Comparison of ENCODE assay signal across 13 mouse cellular contexts in genomic region chr3:35027898-35028297, GRCm38 (mm10).
DNase-seq lines count a peak whose midpoint lies in the region; ATAC-seq and TF ChIP-seq lines count a peak whose summit lies in the region.
"Had no signal": no experiment of that assay in that cellular context is flagged by ENCODE, and none has a peak within 500 bp of the region (broad histone marks: within the 10 kb centered on the region; RNA-seq: fewer than 3 reads in every experiment).

No protein-coding gene starts in this region.

- no peak for TF ChIP-seq POLR2A in thymus, adult 2 months (IDR thresholded peaks at IDR 0.05; ENCODE audit: control insufficient read depth, extremely low read depth, insufficient read depth, low read length, poor library complexity)

- peak; percentile 29 for DNase-seq in hindbrain, embryonic 11.5 days (ENCODE audit: low spot score)
- DNase-seq in neural tube, embryonic 10.5 days (ENCODE audit: extremely low spot score, low spot score), result peak; percentile 40
- peak; percentile 74 for DNase-seq in embryonic facial prominence, embryonic 10.5 days (ENCODE audit: low spot score)
- peak; percentile 40 for DNase-seq in yolk sac, embryonic 10.5 days (ENCODE audit: low spot score)
- no peak for DNase-seq in thymus, adult 2 months
- DNase-seq in ovary, postnatal 10 days (ENCODE audit: low spot score), result no peak
- DNase-seq: cerebellum, adult 9-10 months; gastrocnemius, postnatal 36 days; lung, postnatal 10 days had no signal

- peaks cover 3% of the 10 kb centered on the region; the same call in 1 of the 2 replicates for H3K4me1 ChIP-seq in hindbrain, embryonic 11.5 days (replicated peaks; ENCODE audit: control insufficient read depth, insufficient read depth, low read length)
- no peaks in the 10 kb centered on the region for H3K4me1 ChIP-seq in hindbrain, embryonic 16.5 days (ENCODE audit: control insufficient read depth, insufficient read depth, low read depth, low read length)
- no peaks in the 10 kb centered on the region for H3K4me1 ChIP-seq in neural tube, embryonic 15.5 days
- H3K4me1 ChIP-seq in embryonic facial prominence, embryonic 10.5 days, result peaks cover 18% of the 10 kb centered on the region
- no peaks in the 10 kb centered on the region for H3K4me1 ChIP-seq in thymus, adult 2 months (replicated peaks; ENCODE audit: control insufficient read depth, insufficient read depth, low read length)

- 10% methylated on average over 5 of the region's 5 CpGs for WGBS in hindbrain, embryonic 11.5 days
- WGBS in hindbrain, embryonic 16.5 days, result 17% methylated on average over 5 of the region's 5 CpGs
- 10% methylated on average over 5 of the region's 5 CpGs for WGBS in neural tube, embryonic 15.5 days
- WGBS in embryonic facial prominence, embryonic 10.5 days, result 9% methylated on average over 5 of the region's 5 CpGs
- WGBS in thymus, adult 2 months, result 51% methylated on average over 5 of the region's 5 CpGs

- no peaks in the 10 kb centered on the region for H3K27me3 ChIP-seq in hindbrain, embryonic 11.5 days (ENCODE audit: control insufficient read depth, insufficient read depth, low read length)
- no peaks in the 10 kb centered on the region; the same call in 1 of the 2 replicates for H3K27me3 ChIP-seq in hindbrain, embryonic 16.5 days (replicated peaks; ENCODE audit: control insufficient read depth, insufficient read depth, low read length)
- no peaks in the 10 kb centered on the region for H3K27me3 ChIP-seq in neural tube, embryonic 15.5 days (replicated peaks)
- peaks cover 3% of the 10 kb centered on the region; the same call in 1 of the 2 replicates for H3K27me3 ChIP-seq in embryonic facial prominence, embryonic 10.5 days (replicated peaks; ENCODE audit: low read depth, poor library complexity, severe bottlenecking)
- H3K27me3 ChIP-seq in thymus, adult 2 months (ENCODE audit: control insufficient read depth, insufficient read depth, low read length), result no peaks in the 10 kb centered on the region
- H3K27me3 ChIP-seq: CH12.LX; hindbrain, embryonic 13.5 days had no signal

- no peak for TF ChIP-seq CTCF in thymus, adult 2 months (IDR thresholded peaks at IDR 0.05; ENCODE audit: borderline replicate concordance, control insufficient read depth, extremely low read depth, insufficient read depth, low read length, poor library complexity)

- no peaks in the 10 kb centered on the region for H3K36me3 ChIP-seq in hindbrain, embryonic 11.5 days (ENCODE audit: control insufficient read depth, insufficient read depth, low read length)
- H3K36me3 ChIP-seq in hindbrain, embryonic 16.5 days (ENCODE audit: control insufficient read depth, insufficient read depth, low read length), result no peaks in the 10 kb centered on the region
- H3K36me3 ChIP-seq in neural tube, embryonic 15.5 days, result no peaks in the 10 kb centered on the region
- H3K36me3 ChIP-seq in embryonic facial prominence, embryonic 10.5 days (replicated peaks), result no peaks in the 10 kb centered on the region
- no peaks in the 10 kb centered on the region for H3K36me3 ChIP-seq in thymus, adult 2 months (ENCODE audit: control insufficient read depth, insufficient read depth, low read length)
- H3K36me3 ChIP-seq: hindbrain, embryonic 13.5 days had no signal

- H3K9me3 ChIP-seq in hindbrain, embryonic 11.5 days (ENCODE audit: control insufficient read depth, low read length), result no peaks in the 10 kb centered on the region
- no peaks in the 10 kb centered on the region for H3K9me3 ChIP-seq in hindbrain, embryonic 16.5 days (ENCODE audit: control insufficient read depth, low read length)
- H3K9me3 ChIP-seq in neural tube, embryonic 15.5 days (replicated peaks), result no peaks in the 10 kb centered on the region
- no peaks in the 10 kb centered on the region for H3K9me3 ChIP-seq in embryonic facial prominence, embryonic 10.5 days
- H3K9me3 ChIP-seq: hindbrain, embryonic 13.5 days had no signal

- H3K9ac ChIP-seq in hindbrain, embryonic 11.5 days (ENCODE audit: low read depth, low read length), result no peak overlapping the region
- H3K9ac ChIP-seq in hindbrain, embryonic 16.5 days (ENCODE audit: low read depth, low read length), result no peak overlapping the region
- H3K9ac ChIP-seq in neural tube, embryonic 15.5 days (replicated peaks), result no peak overlapping the region
- H3K9ac ChIP-seq: hindbrain, embryonic 13.5 days had no signal

- no peak overlapping the region for H3K4me2 ChIP-seq in hindbrain, embryonic 11.5 days (replicated peaks; ENCODE audit: low read depth, low read length)
- H3K4me2 ChIP-seq in hindbrain, embryonic 16.5 days (ENCODE audit: low read length), result no peak overlapping the region
- no peak overlapping the region for H3K4me2 ChIP-seq in neural tube, embryonic 15.5 days
- H3K4me2 ChIP-seq: hindbrain, embryonic 13.5 days had no signal

- ATAC-seq in hindbrain, embryonic 11.5 days (ENCODE audit: low FRiP score), result no peak
- ATAC-seq in hindbrain, embryonic 16.5 days, result no peak
- no peak for ATAC-seq in neural tube, embryonic 15.5 days (ENCODE audit: low FRiP score)

- no peak overlapping the region for H3K27ac ChIP-seq in hindbrain, embryonic 11.5 days (ENCODE audit: low read depth, low read length)
- no peak overlapping the region for H3K27ac ChIP-seq in hindbrain, embryonic 16.5 days (ENCODE audit: low read depth, low read length)
- no peak overlapping the region for H3K27ac ChIP-seq in neural tube, embryonic 15.5 days (replicated peaks)
- H3K27ac ChIP-seq in embryonic facial prominence, embryonic 10.5 days (replicated peaks), result peak overlapping the region; percentile 48
- H3K27ac ChIP-seq in thymus, adult 2 months (ENCODE audit: control insufficient read depth, insufficient read depth, low read length), result no peak overlapping the region
- H3K27ac ChIP-seq: hindbrain, embryonic 13.5 days had no signal

- no peak overlapping the region for H3K4me3 ChIP-seq in hindbrain, embryonic 11.5 days (ENCODE audit: low read depth, low read length)
- no peak overlapping the region for H3K4me3 ChIP-seq in hindbrain, embryonic 16.5 days (ENCODE audit: low read length)
- H3K4me3 ChIP-seq in neural tube, embryonic 15.5 days (replicated peaks), result no peak overlapping the region
- no peak overlapping the region for H3K4me3 ChIP-seq in embryonic facial prominence, embryonic 10.5 days
- no peak overlapping the region for H3K4me3 ChIP-seq in thymus, adult 2 months (ENCODE audit: control insufficient read depth, insufficient read depth, low read length)
- H3K4me3 ChIP-seq: hindbrain, embryonic 13.5 days had no signal

Comparison
In these comparisons a context has a peak if more than half of its experiments do, and no peak if none do; other contexts are left out.
1. DNase-seq: peak in hindbrain, embryonic 11.5 days (single experiment), neural tube, embryonic 10.5 days (single experiment), embryonic facial prominence, embryonic 10.5 days (single experiment) and yolk sac, embryonic 10.5 days (single experiment); none in thymus, adult 2 months (single experiment) and ovary, postnatal 10 days (single experiment).